ENCODE assay signal across 11 mouse cellular contexts in genomic region chr1:13513761-13514160, GRCm38 (mm10).
DNase-seq lines count a peak whose midpoint lies in the region; ATAC-seq lines count a peak whose summit lies in the region.
"Had no signal": no experiment of that assay in that cellular context is flagged by ENCODE, and none has a peak within 500 bp of the region (broad histone marks: within the 10 kb centered on the region; RNA-seq: fewer than 3 reads in every experiment).

No protein-coding gene starts in this region.

- no peaks in the 10 kb centered on the region for H3K36me3 ChIP-seq in forebrain, embryonic 16.5 days (ENCODE audit: control insufficient read depth, insufficient read depth)
- H3K36me3 ChIP-seq in kidney, embryonic 15.5 days, result no peaks in the 10 kb centered on the region

- no peak overlapping the region for H3K9ac ChIP-seq in forebrain, embryonic 16.5 days (replicated peaks; ENCODE audit: low read depth, low read length)
- H3K9ac ChIP-seq in kidney, embryonic 15.5 days, result no peak overlapping the region
- H3K9ac ChIP-seq: lung, embryonic 14.5 days had no signal

- 96% methylated on average over 11 of the region's 11 CpGs for WGBS in forebrain, embryonic 16.5 days
- WGBS in kidney, embryonic 15.5 days, result 93% methylated on average over 11 of the region's 11 CpGs

- DNase-seq in 416B (ENCODE audit: low read depth), result peak; percentile 96
- peak; percentile 78 for DNase-seq in induced T-regulatory cell, adult 2 months (ENCODE audit: low read depth)
- DNase-seq in cerebellum, adult 9-10 months, result no peak
- DNase-seq in urinary bladder, postnatal 10 days (ENCODE audit: low spot score), result no peak
- DNase-seq: kidney, adult 2 months; lung, embryonic 14.5 days had no signal

- no peaks in the 10 kb centered on the region for H3K4me1 ChIP-seq in forebrain, embryonic 16.5 days (replicated peaks; ENCODE audit: control insufficient read depth, insufficient read depth, low read length)
- no peaks in the 10 kb centered on the region for H3K4me1 ChIP-seq in kidney, embryonic 15.5 days

- no peaks in the 10 kb centered on the region for H3K27me3 ChIP-seq in forebrain, embryonic 16.5 days (replicated peaks; ENCODE audit: control insufficient read depth, insufficient read depth, low read length)
- no peaks in the 10 kb centered on the region for H3K27me3 ChIP-seq in kidney, embryonic 15.5 days

- H3K4me2 ChIP-seq in forebrain, embryonic 16.5 days (ENCODE audit: low read length), result no peak overlapping the region
- no peak overlapping the region for H3K4me2 ChIP-seq in kidney, embryonic 15.5 days
- H3K4me2 ChIP-seq: lung, embryonic 14.5 days had no signal

- H3K4me3 ChIP-seq in forebrain, embryonic 16.5 days (replicated peaks; ENCODE audit: low read length), result no peak overlapping the region
- H3K4me3 ChIP-seq in kidney, embryonic 15.5 days (replicated peaks), result no peak overlapping the region

- ATAC-seq in CD4-positive, CD25-positive, alpha-beta regulatory T cell, adult 4 months, result peak; percentile 99
- ATAC-seq in megakaryocyte-erythroid progenitor cell, adult 5-6 weeks (replicated peaks; ENCODE audit: low FRiP score, low TSS enrichment, poor library complexity, severe bottlenecking), result peak; percentile 100
- no peak for ATAC-seq in forebrain, embryonic 16.5 days
- ATAC-seq in kidney, embryonic 15.5 days (replicated peaks; ENCODE audit: low FRiP score), result no peak
- ATAC-seq: midbrain, embryonic 16.5 days had no signal

- no peak overlapping the region for H3K27ac ChIP-seq in forebrain, embryonic 16.5 days (ENCODE audit: low read length)
- H3K27ac ChIP-seq in kidney, embryonic 15.5 days, result no peak overlapping the region

- H3K9me3 ChIP-seq in forebrain, embryonic 16.5 days (ENCODE audit: control insufficient read depth, low read length), result no peaks in the 10 kb centered on the region
- no peaks in the 10 kb centered on the region; the same call in none of the 2 replicates for H3K9me3 ChIP-seq in kidney, embryonic 15.5 days (replicated peaks)

Comparison
In these comparisons a context has a peak if more than half of its experiments do, and no peak if none do; other contexts are left out.
1. DNase-seq: peak in 416B (single experiment) and induced T-regulatory cell, adult 2 months (single experiment); none in cerebellum, adult 9-10 months (single experiment) and urinary bladder, postnatal 10 days (single experiment).
2. ATAC-seq: peak in CD4-positive, CD25-positive, alpha-beta regulatory T cell, adult 4 months (single experiment) and megakaryocyte-erythroid progenitor cell, adult 5-6 weeks (single experiment); none in forebrain, embryonic 16.5 days (single experiment) and kidney, embryonic 15.5 days (single experiment).